Mouse (Mus musculus) MEL (cell line): ENCODE measurements at regions not wholly inside any gene's neighbourhood (a gene's known extent, or its start where the extent isn't known, plus 50 kb on each side); places are given as distances from the start of the nearest gene placed in this dataset.

Source experiments
- DNase-seq: peaks from one replicate; pipeline ENCODE4 v3.0.0; 2011; ENCODE audit warnings: low read depth, low spot score
- H3K27ac ChIP-seq: 2 replicates; pipeline ENCODE4 v1.5.1; 2012; ENCODE audit warnings: low read depth, mild to moderate bottlenecking, control low read depth, low read length, moderate library complexity; ENCODE audit not compliant: control insufficient read depth
- H3K27me3 ChIP-seq, 2 experiments: fragments of 150-350 bp in 1 of 2; sonication (generic) in 1 of 2; 2 replicates each; pipeline ENCODE4 v1.6.1; 2012; ENCODE audit warnings: low read length in 2 of 2, mild to moderate bottlenecking in 2 of 2, improper control_type of control experiment in 1 of 2, moderate library complexity in 1 of 2; ENCODE audit not compliant: insufficient read depth in 2 of 2, control insufficient read depth in 1 of 2
- H3K36me3 ChIP-seq, 2 experiments: 2 replicates each; pipeline ENCODE4 v1.6.1; 2012 to 2014; ENCODE audit warnings: low read length in 2 of 2, improper control_type of control experiment in 1 of 2, inconsistent platforms in 1 of 2, mild to moderate bottlenecking in 1 of 2; ENCODE audit not compliant: insufficient read depth in 2 of 2, control insufficient read depth in 1 of 2
- H3K4me1 ChIP-seq, 2 experiments: fragments of 150-350 bp in 1 of 2; sonication (generic) in 1 of 2; 2 replicates each; pipeline ENCODE4 v1.6.1; 2012; ENCODE audit warnings: low read length in 2 of 2, improper control_type of control experiment in 1 of 2, mild to moderate bottlenecking in 1 of 2; ENCODE audit not compliant: insufficient read depth in 2 of 2, control insufficient read depth in 1 of 2
- H3K4me3 ChIP-seq, 2 experiments: fragments of 150-350 bp in 1 of 2; sonication (generic) in 1 of 2; 2 replicates each; pipeline ENCODE4 v1.5.1; 2012; ENCODE audit warnings: low read depth in 2 of 2, low read length in 2 of 2, mild to moderate bottlenecking in 2 of 2, moderate library complexity in 2 of 2, control low read depth in 1 of 2, improper control_type of control experiment in 1 of 2; ENCODE audit not compliant: control insufficient read depth in 1 of 2, insufficient read depth in 1 of 2
- H3K79me2 ChIP-seq: 2 replicates; pipeline ENCODE4 v1.6.1; 2012; ENCODE audit warnings: mild to moderate bottlenecking, low read length, moderate library complexity; ENCODE audit not compliant: control insufficient read depth, poor library complexity, insufficient read depth
- H3K9ac ChIP-seq: 2 replicates; pipeline ENCODE4 v1.6.1; 2012; ENCODE audit warnings: low read depth, mild to moderate bottlenecking, control low read depth, low read length, moderate library complexity; ENCODE audit not compliant: control insufficient read depth, poor library complexity, severe bottlenecking
- H3K9me3 ChIP-seq: fragments of 150-350 bp; sonication (generic); replicated peaks from 2 replicates; pipeline ENCODE4 v1.6.1; 2012; ENCODE audit warnings: mild to moderate bottlenecking, low read length, improper control_type of control experiment, moderate library complexity; ENCODE audit not compliant: insufficient read depth
- BHLHE40 ChIP-seq: IDR thresholded peaks from 2 replicates; pipeline ENCODE4 v1.6.1; 2012; ENCODE audit warnings: low read depth, mild to moderate bottlenecking, inconsistent platforms, low read length, improper control_type of control experiment, borderline replicate concordance
- CHD1 ChIP-seq: IDR thresholded peaks from 2 replicates; pipeline ENCODE4 v1.6.1; 2012; ENCODE audit warnings: low read depth, mild to moderate bottlenecking, inconsistent platforms, low read length, improper control_type of control experiment
- CHD2 ChIP-seq: IDR thresholded peaks from 2 replicates; pipeline ENCODE4 v1.6.1; 2011; ENCODE audit warnings: low read length, improper control_type of control experiment
- E2F4 ChIP-seq: IDR thresholded peaks from 2 replicates; pipeline ENCODE4 v1.6.1; 2011; ENCODE audit warnings: low read depth, low read length, improper control_type of control experiment, borderline replicate concordance
- ELF1 ChIP-seq: IDR thresholded peaks from 2 replicates; pipeline ENCODE4 v1.6.1; 2014; ENCODE audit warnings: low read depth, mild to moderate bottlenecking, inconsistent platforms, low read length, improper control_type of control experiment, moderate library complexity
- GATA1 ChIP-seq: IDR thresholded peaks from 2 replicates; pipeline ENCODE4 v1.6.1; 2011; ENCODE audit warnings: low read depth, low read length, improper control_type of control experiment
- HCFC1 ChIP-seq: IDR thresholded peaks from 2 replicates; pipeline ENCODE4 v1.6.1; 2012; ENCODE audit warnings: low read depth, mild to moderate bottlenecking, inconsistent platforms, low read length, improper control_type of control experiment, moderate library complexity
- JUND ChIP-seq: IDR thresholded peaks from 2 replicates; pipeline ENCODE4 v1.6.1; 2011; ENCODE audit warnings: low read depth, mild to moderate bottlenecking, improper control_type of control experiment, low read length
- KAT2A ChIP-seq: conservative IDR thresholded peaks from 2 replicates; pipeline ENCODE4 v1.6.1; 2012; ENCODE audit warnings: low read depth, low read length, improper control_type of control experiment, inconsistent platforms
- MAFK ChIP-seq: IDR thresholded peaks from 2 replicates; pipeline ENCODE4 v1.6.1; 2011; ENCODE audit warnings: low read depth, mild to moderate bottlenecking, low read length, improper control_type of control experiment, borderline replicate concordance
- MAX ChIP-seq: IDR thresholded peaks from 2 replicates; pipeline ENCODE4 v1.6.1; 2011; ENCODE audit warnings: low read length, improper control_type of control experiment
- MEF2A ChIP-seq: IDR thresholded peaks from 2 replicates; pipeline ENCODE4 v1.6.1; 2014; ENCODE audit warnings: low read depth, mild to moderate bottlenecking, inconsistent platforms, low read length, improper control_type of control experiment; ENCODE audit not compliant: poor library complexity, insufficient replicate concordance, severe bottlenecking; ENCODE audit errors: extremely low read depth
- MYB ChIP-seq: IDR thresholded peaks from 2 replicates; pipeline ENCODE4 v1.6.1; 2011; ENCODE audit warnings: mild to moderate bottlenecking, low read depth, low read length, improper control_type of control experiment
- MYC ChIP-seq: IDR thresholded peaks from 2 replicates; pipeline ENCODE4 v1.6.1; 2011; ENCODE audit warnings: low read depth, mild to moderate bottlenecking, low read length, improper control_type of control experiment, moderate library complexity
- NELFE ChIP-seq: IDR thresholded peaks from 2 replicates; pipeline ENCODE4 v1.6.1; 2011; ENCODE audit warnings: low read depth, low read length, improper control_type of control experiment
- RAD21 ChIP-seq: IDR thresholded peaks from 2 replicates; pipeline ENCODE4 v1.6.1; 2011; ENCODE audit warnings: mild to moderate bottlenecking, low read depth, low read length, improper control_type of control experiment
- SIN3A ChIP-seq: IDR thresholded peaks from 2 replicates; pipeline ENCODE4 v1.6.1; 2012; ENCODE audit warnings: low read length, improper control_type of control experiment, inconsistent platforms
- TAL1 ChIP-seq: IDR thresholded peaks from 2 replicates; pipeline ENCODE4 v1.6.1; 2012; ENCODE audit warnings: mild to moderate bottlenecking, inconsistent platforms, low read length, moderate library complexity, mixed read lengths
- TBP ChIP-seq: IDR thresholded peaks from 2 replicates; pipeline ENCODE4 v1.8.0; 2011; ENCODE audit warnings: low read depth, low read length, improper control_type of control experiment
- UBTF ChIP-seq: IDR thresholded peaks from 2 replicates; pipeline ENCODE4 v1.6.1; 2012; ENCODE audit warnings: low read depth, mild to moderate bottlenecking, inconsistent platforms, low read length, improper control_type of control experiment, moderate library complexity, borderline replicate concordance; ENCODE audit not compliant: insufficient read depth
- USF1 ChIP-seq: IDR thresholded peaks from 2 replicates; pipeline ENCODE4 v1.6.1; 2014; ENCODE audit warnings: low read depth, mild to moderate bottlenecking, inconsistent platforms, low read length, improper control_type of control experiment, moderate library complexity
- USF2 ChIP-seq, 2 experiments: IDR thresholded peaks; 2 replicates each; pipeline ENCODE4 v1.6.1; 2011 to 2012; ENCODE audit warnings: improper control_type of control experiment in 2 of 2, low read length in 2 of 2, borderline replicate concordance in 1 of 2, inconsistent platforms in 1 of 2, low read depth in 1 of 2, mild to moderate bottlenecking in 1 of 2; ENCODE audit not compliant: insufficient read depth in 1 of 2
- ZC3H11A ChIP-seq: IDR thresholded peaks from 2 replicates; pipeline ENCODE4 v1.6.1; 2012; ENCODE audit warnings: low read depth, mild to moderate bottlenecking, inconsistent platforms, low read length, improper control_type of control experiment
- ZKSCAN1 ChIP-seq: IDR thresholded peaks from 2 replicates; pipeline ENCODE4 v1.6.1; 2012; ENCODE audit warnings: low read depth, mild to moderate bottlenecking, inconsistent platforms, low read length, improper control_type of control experiment, moderate library complexity
- ZNF384 ChIP-seq: IDR thresholded peaks from 2 replicates; pipeline ENCODE4 v1.6.1; 2012; ENCODE audit warnings: low read depth, mild to moderate bottlenecking, inconsistent platforms, low read length, improper control_type of control experiment

DNA sequence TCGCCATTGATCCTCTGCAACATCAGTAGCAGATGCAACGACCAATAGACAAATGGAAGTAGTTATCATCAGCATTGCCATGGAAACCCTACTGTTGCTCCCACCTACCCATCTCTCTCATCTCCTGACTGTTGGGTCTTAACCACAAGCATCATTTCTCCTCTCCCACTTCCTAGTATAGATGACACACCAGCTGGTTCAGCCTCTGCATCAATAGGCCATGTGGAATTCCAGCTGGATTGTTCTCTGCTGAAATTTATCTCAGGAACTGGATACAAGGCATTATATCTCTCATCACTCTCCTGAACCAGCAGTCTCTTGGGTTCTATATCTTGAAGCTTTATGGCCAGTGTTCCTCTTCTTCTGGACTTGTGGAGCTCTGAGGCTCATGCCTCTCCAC is 219.3 kb downstream of the Ice1 start:
- Histone ChIP-seq H3K4me3 (no peak overlapping the region), H3K79me2 (no peaks in the 10 kb centered on the region), H3K36me3 (no peaks in the 10 kb centered on the region), H3K27ac (no peak overlapping the region), H3K27me3 (no peaks in the 10 kb centered on the region; a peak in 1 of 4 replicates), H3K4me1 (no peaks in the 10 kb centered on the region), H3K9ac (no peak overlapping the region), H3K9me3 (no peaks in the 10 kb centered on the region)
- no peak for DNase-seq
- no peak for TF ChIP-seq CHD2
- TF ChIP-seq ZC3H11A = no peak
- TF ChIP-seq TAL1 = no peak
- no peak for TF ChIP-seq NELFE
- TF ChIP-seq SIN3A = no peak
- no peak for TF ChIP-seq ZKSCAN1

DNA sequence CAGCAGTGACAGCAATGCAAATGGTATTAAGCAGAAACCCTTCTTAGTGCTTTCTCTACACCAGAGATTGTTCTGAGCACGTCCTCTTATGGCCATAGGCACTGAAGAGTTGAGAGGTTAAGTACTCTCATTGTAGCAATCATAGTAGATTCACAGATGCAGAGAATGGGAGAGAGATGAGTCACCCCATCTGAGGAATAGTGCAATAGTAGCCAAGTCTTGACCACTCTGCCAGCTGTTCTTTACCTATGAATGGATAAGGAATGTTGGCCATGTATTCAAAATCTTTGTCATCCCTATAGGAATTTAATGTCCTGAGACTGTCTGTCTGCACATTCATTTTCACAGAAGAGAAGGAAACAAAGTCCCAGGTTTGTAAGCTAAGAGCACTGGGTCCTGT is 198.0 kb downstream of the Ice1 start:
- no peak overlapping the region for H3K9ac ChIP-seq
- no peak overlapping the region for H3K4me3 ChIP-seq
- no peak overlapping the region for H3K27ac ChIP-seq
- TF ChIP-seq CHD1 (no peak), TAL1 (no peak), ZNF384 (no peak), ELF1 (no peak), GATA1 (no peak), CHD2 (no peak), USF1 (no peak), USF2 (IDR thresholded peaks at IDR 0.05; ENCODE audit: borderline replicate concordance in 1 of 2, insufficient read depth in 1 of 2, low read depth in 1 of 2, low read length in 2 of 2) (no peak), ZKSCAN1 (no peak), NELFE (no peak), UBTF (no peak), E2F4 (no peak)
- no peaks in the 10 kb centered on the region for H3K36me3 ChIP-seq
- H3K9me3 ChIP-seq = no peaks in the 10 kb centered on the region
- no peaks in the 10 kb centered on the region for H3K79me2 ChIP-seq
- no peaks in the 10 kb centered on the region for H3K27me3 ChIP-seq
- DNase-seq = no peak
- H3K4me1 ChIP-seq = no peaks in the 10 kb centered on the region

DNA sequence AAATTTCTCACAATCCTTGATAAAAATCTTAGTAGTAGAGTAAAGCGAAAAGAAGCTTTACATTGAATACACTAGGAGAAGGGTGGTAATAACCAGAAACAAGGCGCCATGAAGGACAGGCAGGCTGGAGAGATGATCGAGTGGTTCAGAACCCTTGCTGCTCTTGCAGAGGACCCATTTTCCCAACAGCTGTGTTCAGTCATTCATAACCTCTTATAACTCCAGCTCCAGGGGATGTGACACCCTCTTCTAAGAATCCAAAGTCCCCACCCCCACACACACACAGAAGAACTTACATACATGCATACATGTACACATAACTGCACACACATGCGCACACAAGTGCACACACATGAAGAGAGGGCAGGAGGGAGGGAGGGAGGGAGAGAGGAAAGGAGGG is 190.5 kb downstream of the Ice1 start:
- Histone ChIP-seq H3K4me1 (no peaks in the 10 kb centered on the region), H3K27me3 (no peaks in the 10 kb centered on the region), H3K9me3 (no peaks in the 10 kb centered on the region), H3K9ac (no peak overlapping the region), H3K79me2 (no peaks in the 10 kb centered on the region), H3K4me3 (no peak overlapping the region), H3K36me3 (no peaks in the 10 kb centered on the region), H3K27ac (no peak overlapping the region)
- DNase-seq = no peak
- TF ChIP-seq HCFC1 (no peak), BHLHE40 (no peak), RAD21 (no peak), JUND (no peak), MEF2A (no peak), TBP (no peak), UBTF (no peak), MYB (no peak), KAT2A (no peak), CHD1 (no peak), MYC (no peak), MAX (no peak), ZKSCAN1 (no peak), MAFK (no peak), CHD2 (no peak)
